In genomic region chr17:69176949-69177501, GRCm38 (mm10) we compare ENCODE assay signal across 11 mouse cellular contexts.
A peak's percentile ranks its signal among the peaks of the same experiment; 100 is the strongest.
DNase-seq lines count a peak whose midpoint lies in the region; ATAC-seq and TF ChIP-seq lines count a peak whose summit lies in the region.
"Had no signal": no experiment of that assay in that cellular context is flagged by ENCODE, and none has a peak within 500 bp of the region (broad histone marks: within the 10 kb centered on the region; RNA-seq: fewer than 3 reads in every experiment).

No protein-coding gene starts in this region.

- peaks cover 31% of the 10 kb centered on the region for H3K4me1 ChIP-seq in limb, embryonic 15.5 days
- peaks cover 20% of the 10 kb centered on the region for H3K4me1 ChIP-seq in limb, embryonic 10.5 days
- H3K4me1 ChIP-seq in cerebellum, adult 2 months (ENCODE audit: control insufficient read depth, insufficient read depth, low read length): peaks cover 25% of the 10 kb centered on the region

- no peak overlapping the region for H3K9ac ChIP-seq in limb, embryonic 15.5 days
- H3K9ac ChIP-seq: liver, embryonic 14.5 days; neural tube, embryonic 12.5 days had no signal

- no peaks in the 10 kb centered on the region for H3K9me3 ChIP-seq in limb, embryonic 15.5 days
- H3K9me3 ChIP-seq in limb, embryonic 10.5 days (replicated peaks): no peaks in the 10 kb centered on the region
- H3K9me3 ChIP-seq: neural tube, embryonic 12.5 days had no signal

- intact Hi-C loops in gastrocnemius, postnatal 14 days (cut with DNase I; ENCODE audit: low total_unique reads): no loop called here

- no peaks in the 10 kb centered on the region for H3K36me3 ChIP-seq in limb, embryonic 15.5 days
- H3K36me3 ChIP-seq in limb, embryonic 10.5 days: no peaks in the 10 kb centered on the region
- H3K36me3 ChIP-seq: neural tube, embryonic 12.5 days had no signal

- no peaks in the 10 kb centered on the region for H3K27me3 ChIP-seq in limb, embryonic 15.5 days
- H3K27me3 ChIP-seq in limb, embryonic 10.5 days (ENCODE audit: low read depth, poor library complexity, severe bottlenecking): no peaks in the 10 kb centered on the region
- no peaks in the 10 kb centered on the region for H3K27me3 ChIP-seq in cerebellum, adult 2 months (ENCODE audit: control insufficient read depth, insufficient read depth, low read length)
- H3K27me3 ChIP-seq: neural tube, embryonic 12.5 days had no signal

- no peak overlapping the region for H3K4me2 ChIP-seq in limb, embryonic 15.5 days
- H3K4me2 ChIP-seq: neural tube, embryonic 12.5 days had no signal

- no peak for TF ChIP-seq CTCF in cerebellum, adult 2 months (IDR thresholded peaks at IDR 0.05; ENCODE audit: borderline replicate concordance, insufficient read depth, low read depth, low read length)

- no peak for ATAC-seq in limb, embryonic 15.5 days (ENCODE audit: insufficient number of reproducible peaks, low FRiP score, low TSS enrichment, low read depth)

- H3K27ac ChIP-seq in limb, embryonic 15.5 days: peak overlapping the region; percentile 34
- H3K27ac ChIP-seq in limb, embryonic 10.5 days: no peak overlapping the region
- H3K27ac ChIP-seq in cerebellum, adult 2 months (ENCODE audit: insufficient read depth, low read length): peak overlapping the region; percentile 35
- H3K27ac ChIP-seq: liver, embryonic 14.5 days; neural tube, embryonic 12.5 days had no signal

- no peak for TF ChIP-seq POLR2A in cerebellum, adult 2 months (IDR thresholded peaks at IDR 0.05; ENCODE audit: borderline replicate concordance, insufficient read depth, low read length)

- H3K4me3 ChIP-seq in limb, embryonic 15.5 days: no peak overlapping the region
- H3K4me3 ChIP-seq in limb, embryonic 10.5 days: no peak overlapping the region
- peak overlapping the region; percentile 60 for H3K4me3 ChIP-seq in cerebellum, adult 2 months (replicated peaks; ENCODE audit: insufficient read depth, low read depth, low read length)
- H3K4me3 ChIP-seq: neural tube, embryonic 12.5 days had no signal

- peak; percentile 8 for DNase-seq in gastrocnemius, postnatal 14 days
- no peak for DNase-seq in gastrocnemius, adult 8-10 months (ENCODE audit: low spot score in 2 of 2)
- DNase-seq in limb, embryonic 10.5 days (ENCODE audit: low spot score): no peak
- peak; percentile 68 to 78 for DNase-seq in cerebellum, adult 2 months
- peak; percentile 8 for DNase-seq in layer of hippocampus, adult 9-11 months
- DNase-seq in kidney, adult 9 months: no peak
- no peak for DNase-seq in adrenal gland, adult 18-20 months (ENCODE audit: low spot score in 2 of 2)
- DNase-seq: kidney, adult 11 months had no signal

- WGBS in limb, embryonic 15.5 days: 48% methylated on average over 16 of the region's 16 CpGs
- 51% methylated on average over 16 of the region's 16 CpGs for WGBS in limb, embryonic 10.5 days
- WGBS in cerebellum, adult 2 months: 8% methylated on average over 16 of the region's 16 CpGs

Comparison
In these comparisons a context has a peak if more than half of its experiments do, and no peak if none do; other contexts are left out.
1. DNase-seq: peak in gastrocnemius, postnatal 14 days (single experiment), cerebellum, adult 2 months (2 of 2) and layer of hippocampus, adult 9-11 months (single experiment); none in gastrocnemius, adult 8-10 months (0 of 2), limb, embryonic 10.5 days (single experiment), kidney, adult 9 months (single experiment) and adrenal gland, adult 18-20 months (0 of 2).